Mouse (Mus musculus) B cell, adult 2 months (primary cell): ENCODE measurements at regions not wholly inside any gene's neighbourhood (a gene's known extent, or its start where the extent isn't known, plus 50 kb on each side); places are given as distances from the start of the nearest gene placed in this dataset.

ENCODE experiments used
- DNase-seq, 2 experiments: peaks; one replicate each; pipeline ENCODE4 v3.0.0; 2022

DNA sequence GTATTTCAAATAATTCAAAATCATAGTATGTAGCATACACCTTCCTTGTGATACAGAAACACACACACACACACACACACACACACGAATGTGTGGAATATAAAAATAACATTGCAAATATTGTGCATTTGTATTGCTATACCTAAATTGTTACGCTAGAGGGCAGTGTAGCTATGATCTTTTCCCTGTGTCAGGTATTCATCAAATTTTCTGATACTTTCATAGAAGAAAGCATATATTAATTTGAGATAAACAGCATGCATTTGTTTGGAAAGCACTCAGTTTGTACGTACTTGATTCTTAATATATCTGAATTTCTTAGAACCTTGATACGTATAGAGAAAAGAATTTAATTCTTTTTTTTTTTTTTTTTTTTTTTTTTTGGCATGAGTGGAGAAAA is 1700.9 kb upstream of the Sel1l start:
- DNase-seq: no peak

DNA sequence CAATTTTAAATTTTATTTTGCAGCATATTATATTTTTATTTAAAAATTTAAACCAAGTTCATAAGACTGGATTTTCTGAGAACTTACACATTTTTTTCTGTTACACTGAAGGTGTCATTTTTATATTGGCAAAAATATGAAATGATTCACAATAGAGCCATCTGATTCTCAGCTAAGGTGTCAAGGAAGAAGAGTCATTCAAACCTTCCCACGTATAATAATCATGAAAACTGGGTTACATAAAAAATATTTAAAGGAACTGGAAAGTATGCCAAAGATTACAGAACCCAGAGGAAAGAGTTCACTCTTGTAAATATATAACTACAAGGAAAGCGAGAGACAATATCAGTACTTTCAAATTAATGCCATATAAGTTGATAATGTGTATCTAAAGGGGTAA is 1674.5 kb upstream of the Sel1l start:
- no peak for DNase-seq

DNA sequence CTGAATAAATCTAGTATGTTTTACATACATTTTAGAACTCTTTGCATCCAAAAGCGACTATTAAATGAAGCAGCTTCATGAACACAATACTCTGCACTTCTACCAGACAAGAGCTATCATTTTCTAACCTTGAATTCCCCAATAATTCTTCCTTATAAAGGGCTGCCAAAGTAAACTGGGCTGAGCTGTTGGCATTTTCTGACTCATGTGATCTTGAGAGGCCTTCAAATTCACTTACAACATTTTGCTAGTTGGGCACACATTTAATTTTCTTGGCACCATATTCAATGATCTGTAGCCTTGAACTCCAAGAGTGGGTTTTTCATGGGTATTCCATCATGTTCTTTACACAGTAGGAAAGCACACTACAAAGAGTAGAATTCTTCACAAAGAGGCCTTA is 1637.4 kb upstream of the Sel1l start:
- DNase-seq: no peak

DNA sequence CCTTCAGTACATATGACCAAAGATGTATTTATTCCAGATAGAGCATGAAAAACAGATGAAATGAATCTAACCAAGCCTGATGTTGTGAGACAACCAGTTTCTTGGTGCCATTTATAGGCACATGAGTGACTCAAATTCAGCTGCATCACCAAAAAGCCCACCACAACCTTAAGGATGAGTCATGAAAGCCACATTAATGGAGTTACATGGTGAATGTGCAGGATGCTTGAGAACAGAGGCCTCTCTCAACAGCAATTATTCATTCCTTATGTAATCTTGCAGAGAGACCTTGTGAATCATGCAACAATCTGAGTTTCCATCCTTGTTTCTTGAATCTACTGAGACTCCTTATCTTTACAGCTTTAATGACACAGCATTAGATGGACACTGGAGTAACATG is 1613.1 kb upstream of the Sel1l start:
- no peak for DNase-seq

DNA sequence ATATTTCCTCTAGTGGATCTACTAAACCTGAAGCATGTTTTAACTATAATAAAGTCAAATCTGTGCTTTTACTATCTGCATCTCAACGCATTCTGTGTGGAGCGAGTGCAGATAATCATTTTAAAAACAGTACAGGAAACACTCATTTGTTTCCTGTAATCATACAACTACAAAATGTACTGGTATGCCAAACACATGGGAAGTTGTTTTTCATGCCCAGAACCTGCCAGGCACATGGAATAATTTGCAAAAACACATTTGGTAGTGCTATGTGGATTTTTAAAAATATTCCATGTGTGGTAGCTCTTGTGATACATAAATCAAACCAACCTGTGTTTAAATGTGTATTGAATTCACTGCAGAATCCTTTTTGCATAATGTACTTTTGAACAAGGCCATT is 1600.5 kb upstream of the Sel1l start:
- no peak for DNase-seq

DNA sequence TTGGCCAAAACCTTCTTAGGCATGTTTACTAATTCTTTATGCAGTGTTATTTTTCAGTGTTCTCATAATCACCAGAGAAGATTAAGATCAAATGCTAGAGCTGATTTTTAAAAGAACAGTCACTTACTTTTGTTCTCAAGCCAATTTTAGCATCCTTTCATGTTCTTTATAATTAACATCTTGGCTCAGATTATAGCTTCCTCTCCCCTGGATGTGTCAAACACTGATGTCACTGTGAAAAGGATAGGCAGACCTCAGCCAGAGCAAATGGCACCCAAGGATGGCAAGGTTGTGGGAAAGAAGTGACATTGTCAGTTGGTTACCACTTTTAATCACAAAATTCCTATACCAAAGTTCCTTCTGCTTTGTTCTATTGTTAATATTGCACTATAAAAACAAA is 1580.3 kb upstream of the Sel1l start:
- no peak for DNase-seq

DNA sequence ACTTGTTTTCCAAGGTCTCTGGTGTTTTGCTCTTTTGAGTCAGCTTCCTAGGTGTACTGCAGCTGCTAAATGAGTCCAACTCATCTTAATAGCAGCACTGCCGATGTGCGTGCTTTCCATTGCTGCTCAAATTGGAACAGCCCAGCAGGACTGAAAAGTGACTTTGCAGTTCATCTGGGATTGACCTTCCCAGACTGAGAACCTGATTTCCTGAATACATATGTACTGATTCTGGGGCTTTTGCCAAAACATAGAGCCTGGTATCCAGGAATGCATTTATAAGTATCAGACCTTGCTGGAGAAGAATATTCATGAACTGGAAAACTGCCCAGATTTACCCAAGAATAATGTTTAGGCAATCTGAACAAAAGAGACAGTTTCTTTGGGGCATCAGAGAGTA is 1579.0 kb upstream of the Sel1l start:
- no peak for DNase-seq

DNA sequence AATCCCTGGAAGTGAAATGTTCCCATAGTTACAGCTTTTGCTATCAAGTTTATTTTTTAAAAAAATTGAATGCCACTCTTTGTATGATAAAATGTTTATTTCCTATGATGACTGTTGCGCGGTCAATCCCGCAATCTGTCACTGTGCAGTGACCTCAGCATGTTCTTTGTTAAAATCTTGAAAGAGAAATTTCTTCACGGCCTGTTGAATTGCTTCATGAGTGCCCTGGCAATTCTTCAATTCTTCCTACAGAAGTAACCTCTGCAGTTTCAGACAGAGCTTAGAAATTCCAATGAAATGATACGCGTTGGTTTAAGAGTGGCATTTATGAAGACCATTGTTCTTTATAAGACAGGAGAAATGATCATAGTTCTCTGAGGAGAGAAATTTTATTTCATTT is 1567.4 kb upstream of the Sel1l start:
- DNase-seq: no peak

DNA sequence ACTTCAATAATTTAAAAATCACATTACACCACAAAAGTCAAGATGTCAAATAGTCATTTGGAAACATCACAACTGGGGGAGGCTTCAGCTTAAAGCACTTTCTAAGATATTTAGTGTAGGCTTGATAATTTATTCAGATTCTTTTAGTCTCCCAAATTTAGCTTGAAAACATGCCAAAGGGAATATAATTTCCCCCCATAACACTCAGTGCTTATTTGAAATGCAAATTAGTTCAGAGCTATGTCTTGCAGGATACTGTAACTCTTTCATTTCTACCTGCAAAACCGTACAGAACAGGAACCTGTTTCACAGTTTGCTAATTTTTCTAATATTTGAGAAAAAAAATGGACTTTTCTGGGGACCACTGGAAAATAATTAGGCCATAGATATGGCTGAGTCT is 1566.8 kb upstream of the Sel1l start:
- DNase-seq: no peak

DNA sequence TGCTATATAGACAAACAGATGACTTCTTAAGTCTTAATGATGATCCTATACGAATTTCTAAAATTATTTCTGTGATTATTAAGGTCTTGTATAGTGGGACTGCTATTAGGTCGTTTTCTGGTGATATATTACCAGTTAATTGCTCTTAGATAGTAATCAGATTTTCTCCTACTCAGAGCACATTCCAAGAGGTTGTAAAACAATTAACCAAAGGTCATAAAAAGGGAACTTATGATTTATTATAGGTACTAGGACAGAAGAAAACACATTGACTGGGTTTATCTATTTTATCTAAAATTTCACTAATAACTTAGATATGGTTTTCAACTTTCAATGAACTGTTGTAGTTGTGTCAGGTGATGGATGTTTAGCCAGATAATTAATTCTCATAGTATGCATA is 1536.6 kb upstream of the Sel1l start:
- DNase-seq: no peak

DNA sequence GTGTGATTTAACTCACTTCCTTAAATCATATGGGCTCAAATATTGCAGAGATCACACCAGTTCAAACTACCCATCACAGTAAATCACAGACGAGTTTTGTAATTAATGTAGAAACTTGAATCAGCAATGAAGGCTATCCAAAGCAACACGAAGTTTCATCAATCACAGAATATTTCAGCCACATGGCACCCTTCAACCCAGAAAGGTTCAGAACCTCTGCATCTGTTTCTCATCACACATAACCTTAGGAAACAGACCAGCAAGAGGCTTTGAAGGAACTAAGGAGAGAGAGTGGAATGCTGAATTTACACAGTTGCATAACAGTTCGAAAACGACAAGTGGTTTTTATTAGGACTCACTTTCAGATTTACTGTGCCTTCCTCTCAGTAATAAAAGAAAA is 1494.0 kb upstream of the Sel1l start:
- DNase-seq: no peak

DNA sequence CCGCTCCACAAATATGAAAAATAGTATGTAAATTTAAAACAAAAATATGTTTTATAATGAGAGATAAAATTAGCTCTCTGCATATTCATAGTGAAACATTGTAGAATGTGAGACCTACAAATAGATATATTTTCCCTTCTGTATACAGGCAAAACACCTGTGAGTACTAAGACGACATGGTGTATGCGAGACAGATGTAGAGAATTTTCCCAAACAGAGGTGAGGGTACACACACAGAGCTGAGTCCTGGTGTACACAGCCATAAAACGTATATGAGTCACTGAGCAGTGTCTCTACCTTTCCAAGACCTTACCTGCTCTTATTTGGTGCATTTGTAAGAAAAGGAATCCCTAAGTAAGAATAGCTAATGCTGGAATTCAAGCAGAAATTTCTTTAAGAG is 1493.6 kb upstream of the Sel1l start:
- DNase-seq: no peak

DNA sequence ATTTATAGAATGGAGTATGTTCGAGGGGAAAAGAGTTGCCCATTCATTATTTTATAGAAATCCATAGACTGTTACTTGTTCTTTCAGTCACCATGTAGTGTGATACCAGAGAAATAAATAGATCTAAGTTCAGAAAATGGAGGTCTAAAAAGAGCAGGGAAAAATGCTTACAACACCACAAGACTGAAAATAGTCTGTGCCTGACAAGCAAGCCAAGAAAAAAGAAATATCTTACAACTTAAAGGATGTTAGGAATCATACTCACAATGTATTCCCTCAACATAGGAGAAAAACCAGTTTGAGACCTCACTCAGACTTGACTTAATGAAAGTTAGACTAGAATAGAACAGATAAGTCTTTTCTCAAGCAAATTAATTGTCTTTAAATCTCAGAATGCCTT is 1486.6 kb upstream of the Sel1l start:
- DNase-seq: no peak

DNA sequence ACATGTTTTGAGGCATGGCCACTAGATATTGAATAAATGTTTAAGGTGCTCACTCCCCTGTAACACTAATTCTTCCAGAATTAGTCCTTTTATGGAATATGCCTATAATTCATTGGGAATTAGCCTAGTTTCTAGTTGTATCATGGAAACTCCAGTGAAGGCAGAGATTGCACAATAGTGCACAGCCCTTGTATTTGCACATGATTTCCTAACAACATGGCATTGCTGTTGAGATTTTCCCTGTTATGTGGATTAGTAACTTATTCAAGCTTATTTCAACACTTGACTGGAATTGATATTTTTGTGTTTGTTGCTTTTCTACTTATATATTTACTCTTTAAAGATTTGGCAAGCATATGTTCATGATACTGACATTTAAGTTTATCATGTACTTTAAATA is 1463.3 kb upstream of the Sel1l start:
- no peak for DNase-seq

DNA sequence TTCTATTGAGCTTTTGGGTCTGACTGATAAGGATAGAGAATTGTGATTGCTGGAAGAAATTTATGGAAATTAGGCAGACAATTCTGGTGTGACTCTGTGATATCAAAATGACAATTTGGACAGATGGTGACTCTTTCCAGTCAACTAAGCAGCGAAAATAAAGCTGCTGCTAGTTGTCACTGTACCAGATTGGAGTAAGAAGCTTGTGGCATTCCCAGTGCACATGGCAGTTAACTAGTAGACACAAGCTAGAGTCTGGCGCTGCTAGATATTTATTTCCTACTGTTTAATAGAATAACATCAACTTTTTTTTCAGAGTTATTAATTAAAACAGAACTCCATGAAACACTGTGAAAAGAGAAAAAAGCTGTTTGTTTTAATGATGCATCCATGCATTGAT is 1432.9 kb upstream of the Sel1l start:
- DNase-seq: no peak

DNA sequence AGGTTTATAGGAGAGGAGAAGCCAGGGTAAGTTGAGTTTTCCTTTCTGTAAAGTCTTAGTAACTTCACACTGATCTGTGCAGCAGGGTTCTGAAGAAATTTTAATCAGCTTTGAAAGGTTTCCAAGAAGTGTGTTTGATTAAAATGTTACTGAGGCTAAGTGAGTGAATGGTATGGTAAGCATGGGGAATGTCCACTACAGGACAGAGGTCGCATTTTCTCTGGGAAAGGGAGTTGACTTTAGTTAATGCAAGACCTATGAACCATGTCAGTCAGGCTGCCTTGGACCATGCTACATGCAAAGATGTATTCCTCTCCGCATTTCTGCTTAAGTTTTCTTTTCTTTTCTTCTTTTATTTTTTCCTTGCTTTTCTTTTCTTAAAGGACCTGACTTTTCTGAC is 1424.7 kb upstream of the Sel1l start:
- DNase-seq: no peak

DNA sequence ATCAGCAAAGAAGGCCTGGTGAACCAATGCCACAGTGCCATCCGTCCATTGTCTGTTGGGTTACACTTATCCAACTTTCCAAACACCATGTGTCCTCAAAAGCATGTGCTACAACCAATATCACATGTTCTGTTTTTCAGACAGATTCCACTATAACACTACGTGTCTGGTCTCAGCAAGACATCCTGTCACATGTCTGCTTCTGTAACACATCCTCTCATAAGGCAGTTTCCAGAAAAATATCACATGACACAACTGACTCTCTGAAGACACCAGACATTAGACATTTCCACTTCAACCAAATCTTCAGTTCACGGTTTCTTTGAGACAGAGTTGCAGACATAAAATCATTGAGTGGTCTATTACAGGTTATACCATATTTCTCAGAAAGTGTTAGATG is 1381.3 kb upstream of the Sel1l start:
- DNase-seq: no peak

DNA sequence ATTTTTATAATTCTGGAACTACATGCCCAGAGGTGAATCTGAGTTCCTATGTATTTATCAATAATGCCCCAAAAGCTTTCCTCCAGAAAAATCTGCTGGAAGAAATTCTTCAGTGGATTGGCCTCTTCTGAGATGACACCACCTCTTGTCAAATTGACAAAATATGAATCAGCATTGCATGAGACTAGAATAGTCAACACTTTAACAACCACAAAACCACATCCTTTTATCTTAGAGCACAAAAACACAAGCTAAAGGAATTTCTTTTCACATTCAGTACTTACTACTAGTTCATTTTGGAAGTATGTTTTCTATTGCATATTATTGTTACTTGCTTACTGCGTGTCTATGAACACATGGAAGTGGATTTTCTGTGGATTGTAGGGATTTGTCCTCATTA is 1377.9 kb upstream of the Sel1l start:
- no peak for DNase-seq

DNA sequence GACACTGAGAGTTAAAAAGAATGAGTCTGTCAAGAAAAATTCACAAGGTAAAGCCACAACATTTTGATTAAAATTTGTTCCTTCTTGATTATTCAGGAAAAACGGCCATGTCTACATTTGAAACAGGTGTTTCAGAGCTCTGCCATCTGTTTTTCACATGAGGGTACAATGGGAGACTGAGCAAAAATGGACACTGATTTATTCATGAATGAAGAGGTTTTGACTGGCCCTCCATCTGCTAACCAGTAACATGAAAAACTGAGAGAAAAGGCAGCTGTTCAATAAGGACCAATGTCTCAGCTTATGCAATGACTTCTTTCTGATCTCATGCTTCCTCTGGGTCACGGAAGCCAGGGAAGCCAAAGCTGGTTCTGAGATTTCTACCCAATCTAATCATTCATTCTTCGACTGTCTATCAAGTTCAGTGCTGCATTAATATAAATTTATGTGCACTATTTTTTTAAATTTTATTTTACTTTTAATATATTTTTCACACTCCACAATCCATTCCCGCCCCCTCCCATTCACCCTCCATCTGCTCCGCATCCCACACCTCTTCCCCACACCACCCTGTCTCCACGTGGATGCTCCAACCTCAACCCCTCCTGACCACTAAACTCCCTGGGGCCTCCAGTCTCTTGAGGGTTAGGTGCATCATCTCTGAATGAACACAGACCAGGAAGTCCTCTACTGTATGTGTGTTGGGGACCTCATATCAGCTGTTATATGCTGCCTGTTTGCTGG is 1372.4 kb upstream of the Sel1l start:
- DNase-seq: no peak

DNA sequence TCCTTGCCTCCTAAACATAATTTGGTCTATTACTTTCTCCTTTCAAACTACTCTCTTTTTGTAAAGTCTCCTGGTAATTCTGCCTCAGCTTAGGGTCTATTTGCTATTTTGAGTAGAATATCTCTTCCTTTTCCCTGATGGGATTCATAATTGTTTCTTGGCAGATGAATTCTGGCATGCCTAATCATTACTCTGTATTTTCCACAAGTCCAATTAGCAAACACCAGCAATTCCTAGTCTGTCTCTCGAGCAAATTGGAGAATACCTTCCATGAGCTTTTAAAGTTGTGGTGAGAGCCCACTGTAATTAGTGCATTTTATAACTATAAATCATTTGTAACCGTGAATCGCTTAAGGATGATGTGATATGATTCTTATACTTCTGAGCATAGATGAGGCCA is 1358.6 kb upstream of the Sel1l start:
- DNase-seq: no peak

DNA sequence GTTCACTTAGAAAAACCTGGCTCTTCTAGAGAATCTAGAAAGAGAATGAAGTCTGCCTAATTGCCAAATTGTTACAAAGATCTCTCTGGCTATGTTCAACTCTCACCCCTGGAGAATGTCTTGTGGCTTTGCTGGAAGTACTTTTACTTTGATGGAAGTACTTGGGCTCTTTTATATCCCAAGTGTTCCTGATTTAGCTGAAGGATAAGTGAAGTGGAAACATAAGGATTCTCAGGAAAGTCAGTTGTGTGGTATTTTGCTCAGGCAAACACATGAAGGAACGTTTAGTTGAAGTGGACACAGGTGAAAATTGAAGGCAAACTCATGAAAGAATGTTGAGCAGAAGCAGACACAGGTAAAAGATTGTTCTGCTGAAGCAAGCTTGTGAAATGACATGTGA is 1340.0 kb upstream of the Sel1l start:
- no peak for DNase-seq

DNA sequence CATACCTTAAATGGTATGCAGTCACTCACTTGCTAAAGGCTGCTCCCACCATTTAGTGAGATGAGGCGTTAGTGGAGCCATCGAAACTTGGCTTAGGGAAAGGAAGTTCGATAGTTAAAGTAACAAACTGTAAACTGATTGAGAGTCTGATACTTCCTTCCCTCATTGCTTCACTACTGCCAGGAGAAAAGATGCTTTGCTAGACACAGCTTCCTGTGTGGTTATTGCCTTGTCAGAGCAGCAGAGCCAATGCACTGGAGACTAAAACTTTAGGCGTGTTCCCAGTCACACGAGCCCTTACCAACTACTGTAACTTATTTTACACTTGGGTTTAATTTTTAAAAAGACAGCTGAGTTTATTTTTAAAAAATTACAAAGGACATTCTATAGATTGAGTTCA is 1324.8 kb upstream of the Sel1l start:
- no peak for DNase-seq

DNA sequence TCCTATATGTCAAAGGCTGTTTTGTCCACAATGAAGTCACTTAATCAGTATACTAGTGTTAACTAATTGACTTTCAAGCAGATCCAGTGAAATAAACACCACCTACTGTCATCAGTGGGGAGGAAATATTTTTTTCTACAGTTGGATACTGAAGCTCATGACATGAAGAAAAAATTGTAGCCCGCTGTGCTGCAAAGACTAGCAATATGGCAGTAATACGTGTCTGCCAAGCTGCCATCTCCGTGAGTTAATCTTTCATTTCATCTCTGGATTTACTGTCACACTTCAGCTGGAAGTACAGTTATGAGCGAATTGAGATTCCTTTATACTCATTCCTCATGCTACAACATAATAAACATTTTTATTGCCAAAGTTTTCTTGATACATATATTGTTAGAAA is 1311.3 kb upstream of the Sel1l start:
- DNase-seq: no peak

DNA sequence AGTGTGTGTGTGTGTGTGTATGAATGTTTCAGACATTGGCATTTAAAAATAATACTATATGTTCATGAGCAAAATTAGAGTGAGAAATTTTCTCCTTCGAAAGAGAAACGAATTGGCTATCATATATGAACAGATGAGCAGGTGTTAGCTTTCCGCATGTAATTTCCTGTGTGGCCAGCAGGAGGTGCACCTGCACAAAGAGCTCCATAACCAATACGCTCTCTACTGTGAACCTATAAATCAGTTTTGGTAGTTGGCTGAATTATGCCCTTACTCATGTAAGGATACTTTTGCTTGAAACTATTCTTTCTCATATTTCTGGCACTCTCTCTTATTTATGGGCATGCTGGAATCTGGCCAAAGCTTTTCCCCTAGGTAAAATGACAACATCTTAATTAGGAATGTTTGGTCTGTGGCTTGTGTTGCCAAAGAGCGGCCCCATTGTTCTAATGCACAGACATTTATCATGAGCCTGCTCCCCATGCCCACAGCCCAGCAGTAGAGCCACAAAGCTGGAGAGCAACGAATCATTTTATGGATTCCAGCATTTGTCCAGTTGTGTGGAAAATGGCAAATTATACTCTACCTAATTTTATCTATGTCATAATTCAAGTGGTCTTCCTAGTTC is 1303.8 kb upstream of the Sel1l start:
- DNase-seq: peak; percentile 33 to 41

DNA sequence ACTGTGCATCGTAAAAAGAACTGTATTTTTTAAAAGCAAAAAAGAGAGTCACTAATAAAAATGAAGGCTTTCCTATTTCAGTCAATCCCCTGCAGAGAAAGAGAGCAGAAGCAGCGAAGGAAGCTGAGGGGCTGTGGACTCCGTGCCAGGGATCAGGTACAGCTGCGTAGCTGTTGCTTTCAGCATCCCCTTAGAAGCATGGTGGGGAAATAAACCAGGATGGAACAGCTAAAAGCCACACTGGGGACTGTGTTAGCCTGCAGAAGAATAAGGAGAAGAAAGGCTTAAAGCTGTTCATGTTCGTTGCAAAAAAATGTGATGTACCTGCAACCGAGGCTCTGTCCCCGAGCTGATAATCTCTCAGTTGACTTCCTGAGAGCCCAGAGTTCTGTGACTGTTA is 1302.6 kb upstream of the Sel1l start:
- DNase-seq: no peak
